Mouse (Mus musculus) stomach, embryonic 14.5 days (tissue): ENCODE data around the gene Slc48a1. TPM values are rescaled to one million over a fixed set of nuclear protein-coding genes. Genes with fewer than 3 reads are reported as not detected.

Experiments
- ATAC-seq: fragments of 200-750 bp; cut with Nextera tagmentation; 2 replicates; pipeline ENCODE4 v1.8.0; 2017; ENCODE audit warnings: low read depth, moderate TSS enrichment; ENCODE audit not compliant: insufficient number of reproducible peaks, insufficient read depth, low FRiP score
- H3K27ac ChIP-seq: fragments of 300-500 bp; sonication (generic); 2 replicates; pipeline ENCODE4 v1.5.1; 2014; ENCODE audit warnings: mild to moderate bottlenecking, low read length, moderate library complexity, mixed read lengths
- H3K27me3 ChIP-seq: fragments of 300-500 bp; sonication (generic); 2 replicates; pipeline ENCODE4 v1.6.1; 2014; ENCODE audit warnings: low read length, control low read depth, mixed read lengths; ENCODE audit not compliant: control insufficient read depth, insufficient read depth
- H3K36me3 ChIP-seq: fragments of 300-500 bp; sonication (generic); 2 replicates; pipeline ENCODE4 v1.6.1; 2014; ENCODE audit warnings: mild to moderate bottlenecking, control low read depth, low read length, moderate library complexity, mixed read lengths; ENCODE audit not compliant: control insufficient read depth, insufficient read depth
- H3K4me1 ChIP-seq: fragments of 300-500 bp; sonication (generic); 2 replicates; pipeline ENCODE4 v1.6.1; 2014; ENCODE audit warnings: low read length, control low read depth, mixed read lengths; ENCODE audit not compliant: control insufficient read depth, insufficient read depth
- H3K4me2 ChIP-seq: fragments of 300-500 bp; sonication (generic); replicated peaks from 2 replicates; pipeline ENCODE4 v1.6.1; 2014; ENCODE audit warnings: low read depth, low read length, control low read depth
- H3K4me3 ChIP-seq: fragments of 300-500 bp; sonication (generic); 2 replicates; pipeline ENCODE4 v1.5.1; 2014; ENCODE audit warnings: low read depth, low read length, control low read depth
- H3K9ac ChIP-seq: fragments of 300-500 bp; sonication (generic); replicated peaks from 2 replicates; pipeline ENCODE4 v1.6.1; 2014; ENCODE audit warnings: low read depth, mild to moderate bottlenecking, control low read depth, low read length, moderate library complexity, mixed read lengths
- H3K9me3 ChIP-seq: fragments of 300-500 bp; sonication (generic); 2 replicates; pipeline ENCODE4 v1.6.1; 2016; ENCODE audit warnings: low read depth, low read length, control low read depth; ENCODE audit not compliant: control insufficient read depth
- WGBS: fragments of 180-500 bp; shearing (Covaris S2); extraction: QIAGEN DNeasy Blood & Tissue Kit; methylation state at CpG from one replicate; pipeline ENCODE4 v1.1.7; 2014; 5-methylcytosine and 5-hydroxymethylcytosine counted together
- polyA plus RNA-seq: library from polyadenylated mRNA; unstranded; fragments of >200 nt; fragmentation: Nextera tagmentation; extraction: Ambion mirVana; gene quantifications from 2 replicates; pipeline ENCODE4 v1.2.1, GENCODE M21; 2014

Gene Slc48a1
- polyA plus RNA-seq, 1 experiment from 2014 or later, result 23.5 TPM

DNA sequence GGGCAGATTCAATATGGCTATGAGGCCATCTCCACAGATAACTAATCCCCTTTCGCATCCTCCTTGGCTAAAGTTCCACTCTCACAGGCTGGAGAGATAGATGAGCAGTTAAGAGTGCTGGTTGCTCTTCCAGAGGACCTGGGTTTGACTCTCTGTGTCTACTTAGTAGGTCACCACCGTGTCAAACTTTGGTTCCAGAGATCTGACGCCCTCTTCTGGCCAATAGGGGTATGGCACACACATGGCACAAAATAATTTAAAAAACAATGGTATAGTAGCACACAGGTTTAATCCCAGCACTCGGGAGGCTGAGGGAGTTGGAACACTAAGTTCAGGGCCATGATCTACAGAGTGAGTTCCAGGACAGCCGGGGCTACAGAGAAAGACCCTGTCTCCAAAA is 15.9 kb downstream of the Slc48a1 start:
- Histone ChIP-seq H3K36me3 (peaks cover 40% of the 10 kb centered on the region), H3K4me3 (no peak overlapping the region), H3K4me2 (no peak overlapping the region), H3K27ac (no peak overlapping the region), H3K9ac (no peak overlapping the region), H3K9me3 (no peaks in the 10 kb centered on the region), H3K27me3 (no peaks in the 10 kb centered on the region), H3K4me1 (no peaks in the 10 kb centered on the region)
- ATAC-seq, result no peak
- WGBS, result 74% methylated on average over 5 of the region's 5 CpGs

DNA sequence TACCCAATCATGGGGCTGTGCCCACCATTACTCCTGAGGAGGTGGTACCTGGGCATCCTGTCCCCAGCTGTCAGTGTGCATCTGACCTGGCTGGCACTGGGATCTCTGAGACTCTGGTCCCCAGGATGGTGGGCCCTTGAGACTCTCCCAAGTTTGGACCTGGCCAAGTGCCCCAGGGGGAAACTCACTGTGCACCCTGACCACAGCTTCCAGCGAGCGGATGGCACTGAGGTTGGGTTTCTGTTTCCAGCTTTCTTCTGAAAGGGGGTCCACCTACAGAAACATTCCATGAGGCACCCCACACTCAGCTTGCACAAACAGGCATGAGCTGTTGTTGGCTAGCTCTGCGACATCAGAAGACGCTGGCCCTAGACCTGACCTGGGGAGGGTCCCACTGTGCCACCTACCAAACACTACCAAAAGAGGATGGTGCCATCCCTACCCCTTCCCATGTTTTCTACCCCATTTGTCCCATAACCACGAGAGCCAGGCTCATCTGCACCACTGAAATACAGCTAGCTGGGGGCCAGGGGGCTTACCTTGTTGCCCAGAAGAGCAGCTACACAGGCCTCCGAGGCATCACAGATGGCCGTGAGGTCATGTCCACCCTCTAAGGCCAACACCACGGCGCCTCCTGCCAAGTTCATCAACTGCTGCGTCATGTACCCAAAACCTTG is 17.4 kb downstream of the Slc48a1 start:
- WGBS, result 93% methylated on average over 10 of the region's 10 CpGs
- H3K36me3 ChIP-seq, result peaks cover 49% of the 10 kb centered on the region

DNA sequence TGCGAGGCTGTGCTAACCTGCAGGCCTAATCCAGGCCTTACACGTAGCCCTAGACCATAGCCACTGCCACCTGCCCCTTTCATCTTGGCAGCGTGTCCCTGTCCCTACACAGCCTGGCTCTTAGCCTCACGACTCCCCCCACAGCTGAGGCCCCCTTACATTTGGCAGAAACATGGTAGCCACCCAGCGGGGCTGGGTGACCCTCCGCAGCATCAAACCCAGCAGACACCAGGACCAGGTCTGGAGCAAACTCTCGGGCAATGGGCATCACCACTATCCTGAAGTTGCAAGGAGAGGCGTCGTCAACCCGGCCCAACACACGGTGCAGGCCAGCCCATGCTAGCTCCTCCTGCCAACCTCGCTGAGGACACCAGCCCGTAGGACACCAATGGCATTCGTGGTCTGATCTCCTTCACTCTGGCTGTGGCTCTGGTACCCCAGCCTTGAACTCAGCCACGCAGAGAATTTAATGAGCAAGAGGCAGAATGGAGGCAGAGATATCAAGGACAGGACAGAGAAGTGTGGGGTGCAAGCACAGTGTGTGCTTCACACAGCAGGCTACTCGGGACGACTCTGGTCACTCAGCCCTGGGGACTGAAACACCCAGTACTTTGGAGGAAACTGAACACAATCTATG is 18.5 kb downstream of the Slc48a1 start:
- H3K36me3 ChIP-seq, result peaks cover 58% of the 10 kb centered on the region
- no peak overlapping the region for H3K4me2 ChIP-seq
- no peak for ATAC-seq
- no peak overlapping the region for H3K27ac ChIP-seq
- H3K4me3 ChIP-seq, result no peak overlapping the region
- no peak overlapping the region for H3K9ac ChIP-seq
- 95% methylated on average over 17 of the region's 17 CpGs for WGBS
- no peaks in the 10 kb centered on the region for H3K9me3 ChIP-seq
- H3K4me1 ChIP-seq, result no peaks in the 10 kb centered on the region
- H3K27me3 ChIP-seq, result no peaks in the 10 kb centered on the region

More for the DNA sequence above, 17.4 kb downstream of the Slc48a1 start:
- no peak overlapping the region for H3K27ac ChIP-seq
- no peak overlapping the region for H3K9ac ChIP-seq
- H3K27me3 ChIP-seq, result no peaks in the 10 kb centered on the region
- no peak overlapping the region for H3K4me3 ChIP-seq
- no peaks in the 10 kb centered on the region for H3K4me1 ChIP-seq
- no peaks in the 10 kb centered on the region for H3K9me3 ChIP-seq
- H3K4me2 ChIP-seq, result no peak overlapping the region
- ATAC-seq, result no peak

DNA sequence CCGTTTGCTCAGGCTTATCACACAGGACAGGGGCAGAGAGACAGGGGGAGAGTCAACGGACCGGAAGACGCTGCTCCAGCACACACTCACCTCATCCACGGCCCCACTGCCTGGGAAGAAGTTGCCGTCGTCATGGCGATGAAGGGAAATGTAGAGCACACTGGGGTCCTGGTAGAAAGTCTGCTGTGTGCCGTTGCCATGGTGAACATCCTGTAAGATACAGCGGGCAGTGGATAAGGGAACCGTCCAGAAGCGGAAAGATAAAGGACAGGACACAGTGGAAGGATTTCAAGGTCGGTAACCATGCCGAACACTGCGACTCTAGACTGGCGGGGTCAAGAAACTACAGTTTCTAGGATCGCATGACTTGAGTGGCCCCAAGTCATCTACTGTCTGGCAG is 19.8 kb downstream of the Slc48a1 start:
- 68% methylated on average over 17 of the region's 17 CpGs for WGBS
- no peaks in the 10 kb centered on the region for H3K4me1 ChIP-seq
- no peaks in the 10 kb centered on the region for H3K9me3 ChIP-seq
- no peak overlapping the region for H3K4me2 ChIP-seq
- H3K27me3 ChIP-seq, result no peaks in the 10 kb centered on the region
- H3K27ac ChIP-seq, result no peak overlapping the region
- no peak overlapping the region for H3K9ac ChIP-seq
- no peak for ATAC-seq
- H3K36me3 ChIP-seq, result peaks cover 61% of the 10 kb centered on the region
- no peak overlapping the region for H3K4me3 ChIP-seq

DNA sequence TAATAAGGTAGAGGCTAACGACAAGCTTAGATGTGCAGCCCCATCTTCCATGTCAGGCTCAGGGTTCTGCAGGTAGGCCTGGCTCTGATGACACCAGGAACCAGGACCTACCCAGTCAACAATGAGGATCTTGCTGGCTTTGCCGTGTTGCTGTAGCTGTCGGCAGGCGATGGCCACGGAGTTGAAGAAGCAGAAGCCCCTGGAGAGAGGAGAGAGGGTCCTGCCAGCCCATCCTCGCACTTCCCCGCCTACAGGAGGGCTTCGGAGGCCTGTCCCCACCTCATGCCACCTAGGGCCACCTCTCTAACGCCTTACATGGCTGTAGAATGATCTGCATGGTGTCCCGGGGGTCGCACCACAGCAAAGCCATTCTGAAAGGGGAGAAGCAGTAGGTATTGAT is 21.1 kb downstream of the Slc48a1 start:
- no peak for ATAC-seq
- Histone ChIP-seq H3K4me1 (no peaks in the 10 kb centered on the region), H3K4me2 (no peak overlapping the region), H3K36me3 (peaks cover 61% of the 10 kb centered on the region), H3K27ac (no peak overlapping the region), H3K4me3 (no peak overlapping the region), H3K9ac (no peak overlapping the region), H3K27me3 (no peaks in the 10 kb centered on the region), H3K9me3 (no peaks in the 10 kb centered on the region)
- WGBS, result 86% methylated on average over 11 of the region's 11 CpGs

DNA sequence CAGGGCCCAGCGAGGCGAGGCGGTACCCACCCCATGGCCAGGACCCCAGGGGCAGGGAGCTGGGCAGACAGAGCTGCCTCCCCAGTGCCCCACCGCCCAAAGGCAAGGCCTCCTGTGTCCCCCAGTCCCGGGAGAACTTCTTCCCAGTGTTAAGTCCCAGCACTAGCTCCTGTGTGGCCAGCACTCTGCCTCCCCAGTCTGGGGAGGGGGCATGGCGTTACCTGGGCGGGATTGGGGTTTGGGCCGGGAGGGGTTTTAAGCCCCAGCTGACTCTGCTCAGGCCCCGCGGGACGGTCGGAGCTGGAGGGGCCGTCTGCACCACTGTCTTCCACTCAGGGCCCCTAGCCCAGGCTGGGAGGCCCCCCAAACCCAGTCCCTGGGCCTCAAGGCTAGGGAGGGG is 22.5 kb downstream of the Slc48a1 start:
- H3K9ac ChIP-seq, result no peak overlapping the region
- no peak overlapping the region for H3K4me2 ChIP-seq
- H3K4me1 ChIP-seq, result no peaks in the 10 kb centered on the region
- H3K27ac ChIP-seq, result no peak overlapping the region
- 83% methylated on average over 13 of the region's 13 CpGs for WGBS
- no peaks in the 10 kb centered on the region for H3K9me3 ChIP-seq
- no peak overlapping the region for H3K4me3 ChIP-seq
- H3K27me3 ChIP-seq, result no peaks in the 10 kb centered on the region
- peaks cover 60% of the 10 kb centered on the region for H3K36me3 ChIP-seq
- ATAC-seq, result no peak

DNA sequence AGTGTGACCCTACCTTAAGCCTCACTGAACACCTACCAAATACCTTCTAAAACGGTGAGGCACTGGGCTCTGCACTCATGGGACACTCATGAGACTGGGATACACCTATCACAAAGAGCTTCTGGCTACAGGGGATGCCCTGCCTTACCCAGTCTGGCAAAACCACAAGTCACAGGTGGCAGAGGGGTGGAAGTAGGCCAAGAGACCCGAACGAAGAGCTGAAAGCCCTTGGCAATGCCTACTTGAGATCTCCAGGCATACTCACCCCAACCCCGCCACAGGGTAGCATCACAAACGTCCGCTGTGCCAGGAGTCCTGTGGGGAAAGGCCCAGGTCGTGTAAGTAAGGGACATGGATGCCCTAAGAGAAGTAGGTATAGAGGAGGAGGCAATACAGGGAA is 23.5 kb downstream of the Slc48a1 start:
- 85% methylated on average over 7 of the region's 7 CpGs for WGBS
- no peak for ATAC-seq
- no peak overlapping the region for H3K27ac ChIP-seq
- no peaks in the 10 kb centered on the region for H3K9me3 ChIP-seq
- H3K9ac ChIP-seq, result no peak overlapping the region
- H3K27me3 ChIP-seq, result no peaks in the 10 kb centered on the region
- H3K4me1 ChIP-seq, result no peaks in the 10 kb centered on the region
- H3K36me3 ChIP-seq, result peaks cover 55% of the 10 kb centered on the region
- H3K4me2 ChIP-seq, result no peak overlapping the region
- H3K4me3 ChIP-seq, result no peak overlapping the region

DNA sequence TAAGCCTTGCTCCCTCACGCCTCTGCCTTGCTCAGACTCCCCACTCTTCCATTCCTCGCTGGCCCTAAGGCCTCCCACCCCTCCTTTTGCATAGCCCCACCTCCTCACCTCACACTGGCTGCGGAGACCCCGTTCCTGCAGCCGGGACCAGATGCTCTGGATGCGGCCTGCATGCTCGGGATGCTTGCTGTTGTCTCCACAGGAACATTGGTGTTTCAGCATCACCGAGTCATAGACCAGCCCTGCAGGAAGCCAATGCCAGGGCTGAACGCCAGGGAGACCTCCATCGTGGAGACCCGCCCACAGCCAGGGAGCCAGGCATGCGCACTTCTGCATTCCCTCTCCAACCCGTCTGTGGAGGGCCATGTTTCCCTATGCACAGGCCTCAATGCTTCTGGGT is 24.3 kb downstream of the Slc48a1 start:
- H3K4me3 ChIP-seq, result no peak overlapping the region
- H3K36me3 ChIP-seq, result peaks cover 54% of the 10 kb centered on the region
- no peaks in the 10 kb centered on the region for H3K4me1 ChIP-seq
- H3K9me3 ChIP-seq, result no peaks in the 10 kb centered on the region
- H3K4me2 ChIP-seq, result no peak overlapping the region
- peak; percentile 25; the same call in 1 of the 2 replicates for ATAC-seq
- WGBS, result 25% methylated on average over 13 of the region's 13 CpGs
- H3K27ac ChIP-seq, result no peak overlapping the region
- H3K9ac ChIP-seq, result no peak overlapping the region
- no peaks in the 10 kb centered on the region for H3K27me3 ChIP-seq
